Comparison of ENCODE assay signal across 8 mouse cellular contexts in the genomic region with DNA sequence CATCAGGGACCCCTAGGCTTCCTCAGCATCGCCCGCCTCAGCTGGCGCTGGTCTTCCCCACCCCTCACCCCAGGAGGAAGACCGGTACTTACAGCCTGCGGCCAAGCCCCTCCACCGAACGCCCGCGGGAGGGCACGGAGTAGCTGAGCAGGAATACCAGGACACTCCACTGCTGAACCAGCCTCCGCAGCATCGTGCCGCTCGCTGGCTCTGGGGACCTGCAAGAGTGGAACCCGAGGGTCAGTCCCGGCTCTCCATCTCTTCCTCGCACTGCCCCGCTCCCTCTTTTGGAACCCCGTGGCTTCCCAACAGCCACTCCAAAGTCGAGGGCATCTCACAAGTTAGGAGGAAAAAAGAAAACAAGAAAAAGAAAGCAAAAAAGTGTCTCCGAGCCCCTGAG. TPM values are rescaled to one million over a fixed set of nuclear protein-coding genes. Genes with fewer than 3 reads are reported as not detected.
A peak's percentile ranks its signal among the peaks of the same experiment; 100 is the strongest.
DNase-seq lines count a peak whose midpoint lies in the region; ATAC-seq and TF ChIP-seq lines count a peak whose summit lies in the region.

No protein-coding gene starts in this region.

- H3K9me3 ChIP-seq in lung, embryonic 15.5 days: no peaks in the 10 kb centered on the region
- no peaks in the 10 kb centered on the region for H3K9me3 ChIP-seq in forebrain, embryonic 11.5 days (ENCODE audit: control insufficient read depth, low read length)
- H3K9me3 ChIP-seq in kidney, postnatal 0 days (replicated peaks; ENCODE audit: low read length): no peaks in the 10 kb centered on the region

- H3K4me3 ChIP-seq in lung, embryonic 15.5 days: peak overlapping the region; percentile 50
- H3K4me3 ChIP-seq in bone marrow macrophage, adult 2 months (ENCODE audit: insufficient read depth, low read length): 0 out of 2 replicates have a peak overlapping the region, but pooled peaks have one; percentile 22
- H3K4me3 ChIP-seq in forebrain, embryonic 11.5 days (ENCODE audit: low read depth, low read length): peak overlapping the region; percentile 46
- H3K4me3 ChIP-seq in kidney, postnatal 0 days (replicated peaks; ENCODE audit: low read depth, low read length): peak overlapping the region; percentile 42

- H3K4me1 ChIP-seq in lung, embryonic 15.5 days: peaks cover 18% of the 10 kb centered on the region
- H3K4me1 ChIP-seq in bone marrow macrophage, adult 2 months (ENCODE audit: control insufficient read depth, insufficient read depth, low read length): no peaks in the 10 kb centered on the region
- H3K4me1 ChIP-seq in forebrain, embryonic 11.5 days (replicated peaks; ENCODE audit: control insufficient read depth, insufficient read depth, low read length): peaks cover 2% of the 10 kb centered on the region; the same call in 1 of the 2 replicates
- peaks cover 8% of the 10 kb centered on the region; the same call in 1 of the 2 replicates for H3K4me1 ChIP-seq in kidney, postnatal 0 days (replicated peaks; ENCODE audit: insufficient read depth, low read length)

- peak overlapping the region; percentile 41 for H3K9ac ChIP-seq in lung, embryonic 15.5 days
- H3K9ac ChIP-seq in forebrain, embryonic 11.5 days (ENCODE audit: low read length): peak overlapping the region; percentile 43
- H3K9ac ChIP-seq in kidney, postnatal 0 days (ENCODE audit: low read depth, low read length): 0 out of 2 replicates have a peak overlapping the region, but pooled peaks have one; percentile 37

- no peak for TF ChIP-seq POLR2A in bone marrow macrophage, adult 2 months (IDR thresholded peaks at IDR 0.05; ENCODE audit: borderline replicate concordance, low read depth, low read length)

- H3K4me2 ChIP-seq in lung, embryonic 15.5 days: peak overlapping the region; percentile 93
- H3K4me2 ChIP-seq in forebrain, embryonic 11.5 days (ENCODE audit: low read depth, low read length, severe bottlenecking): peak overlapping the region; percentile 96
- H3K4me2 ChIP-seq in kidney, postnatal 0 days (ENCODE audit: low read length): peak overlapping the region; percentile 80

- 1% methylated on average over 21 of the region's 21 CpGs for WGBS in lung, embryonic 15.5 days
- WGBS in forebrain, embryonic 11.5 days: 2% methylated on average over 21 of the region's 21 CpGs
- WGBS in kidney, postnatal 0 days: under 1% methylated on average over 21 of the region's 21 CpGs

- H3K36me3 ChIP-seq in lung, embryonic 15.5 days: no peaks in the 10 kb centered on the region
- H3K36me3 ChIP-seq in forebrain, embryonic 11.5 days (ENCODE audit: control insufficient read depth, insufficient read depth, low read length): no peaks in the 10 kb centered on the region
- no peaks in the 10 kb centered on the region for H3K36me3 ChIP-seq in kidney, postnatal 0 days (ENCODE audit: insufficient read depth, low read length)

- TF ChIP-seq CTCF in bone marrow macrophage, adult 2 months (IDR thresholded peaks at IDR 0.05; ENCODE audit: low read depth, low read length): no peak
- no peak for TF ChIP-seq CTCF in kidney, postnatal 0 days (IDR thresholded peaks at IDR 0.05; ENCODE audit: low read depth)

- DNase-seq in lung, adult 18-20 months: no peak
- DNase-seq in forebrain, embryonic 11.5 days (ENCODE audit: low spot score): peak; percentile 71
- peak; percentile 35 for DNase-seq in kidney, postnatal 0 days (ENCODE audit: low spot score)
- DNase-seq in neural tube, embryonic 10.5 days (ENCODE audit: extremely low spot score, low spot score): peak; percentile 60
- DNase-seq in B cell, adult 2 months: no peak
- DNase-seq in layer of hippocampus, postnatal 36 days: no peak

- peak overlapping the region; percentile 41; the same call in 1 of the 2 replicates for H3K27ac ChIP-seq in lung, embryonic 15.5 days
- H3K27ac ChIP-seq in bone marrow macrophage, adult 2 months (ENCODE audit: insufficient read depth, low read depth, low read length): no peak overlapping the region
- H3K27ac ChIP-seq in forebrain, embryonic 11.5 days (ENCODE audit: low read depth, low read length): no peak overlapping the region
- H3K27ac ChIP-seq in kidney, postnatal 0 days: no peak overlapping the region

- peak; percentile 25; the same call in 1 of the 2 replicates for ATAC-seq in lung, embryonic 15.5 days (ENCODE audit: borderline replicate concordance, extremely low read depth, low FRiP score, low TSS enrichment)
- peak; percentile 55 for ATAC-seq in forebrain, embryonic 11.5 days (replicated peaks; ENCODE audit: low FRiP score)
- ATAC-seq in kidney, postnatal 0 days (replicated peaks; ENCODE audit: low FRiP score, low read depth): no peak

- H3K27me3 ChIP-seq in lung, embryonic 15.5 days: peaks cover 41% of the 10 kb centered on the region
- H3K27me3 ChIP-seq in forebrain, embryonic 11.5 days (ENCODE audit: control insufficient read depth, insufficient read depth, low read length): peaks cover 33% of the 10 kb centered on the region
- H3K27me3 ChIP-seq in kidney, postnatal 0 days (ENCODE audit: insufficient read depth, low read length): peaks cover 3% of the 10 kb centered on the region; the same call in 1 of the 2 replicates

RNA-seq across cellular contexts. Expression of a gene that starts 0.8 kb away (rescaled TPM):
- polyA plus RNA-seq in lung, embryonic 15.5 days (2015; fragmentation: Nextera tagmentation; extraction: Ambion mirVana): 10.1 and 11.0 TPM in 2 replicates
- not detected in 2 replicates for polyA plus RNA-seq in bone marrow macrophage, adult 2 months (2012; ENCODE audit: insufficient read depth, insufficient read length, missing spikeins)
- polyA plus RNA-seq in forebrain, embryonic 11.5 days (2014; fragmentation: Nextera tagmentation; extraction: Ambion mirVana): 2.6 and 3.1 TPM in 2 replicates
- polyA plus RNA-seq in kidney, postnatal 0 days (2015; fragmentation: Nextera tagmentation; extraction: Ambion mirVana): 1.4 and 2.5 TPM in 2 replicates
- 1 to 10 TPM; 2.7 TPM for total RNA-seq in layer of hippocampus, postnatal 36 days (2021)

Comparison
In these comparisons a context has a peak if more than half of its experiments do, and no peak if none do; other contexts are left out.
1. DNase-seq: peak in forebrain, embryonic 11.5 days (single experiment), kidney, postnatal 0 days (single experiment) and neural tube, embryonic 10.5 days (single experiment); none in lung, adult 18-20 months (0 of 2), B cell, adult 2 months (0 of 2) and layer of hippocampus, postnatal 36 days (0 of 2).
2. Peak in every context shown above with its lines, with median percentiles within 50 percentile points of each other: H3K4me2 ChIP-seq, H3K4me3 ChIP-seq and H3K9ac ChIP-seq.